Mouse (Mus musculus) kidney, adult 9 months (tissue): Measurements from ENCODE around the gene Gpr174.
"Not testable (repeated sequence)": the region's sequence is repeated elsewhere in the genome, so short reads cannot be mapped to it uniquely, and the experiment has no call there.

Source experiments
- DNase-seq: peaks from one replicate; pipeline ENCODE4 v3.0.0; 2022

The Gpr174 gene

DNA sequence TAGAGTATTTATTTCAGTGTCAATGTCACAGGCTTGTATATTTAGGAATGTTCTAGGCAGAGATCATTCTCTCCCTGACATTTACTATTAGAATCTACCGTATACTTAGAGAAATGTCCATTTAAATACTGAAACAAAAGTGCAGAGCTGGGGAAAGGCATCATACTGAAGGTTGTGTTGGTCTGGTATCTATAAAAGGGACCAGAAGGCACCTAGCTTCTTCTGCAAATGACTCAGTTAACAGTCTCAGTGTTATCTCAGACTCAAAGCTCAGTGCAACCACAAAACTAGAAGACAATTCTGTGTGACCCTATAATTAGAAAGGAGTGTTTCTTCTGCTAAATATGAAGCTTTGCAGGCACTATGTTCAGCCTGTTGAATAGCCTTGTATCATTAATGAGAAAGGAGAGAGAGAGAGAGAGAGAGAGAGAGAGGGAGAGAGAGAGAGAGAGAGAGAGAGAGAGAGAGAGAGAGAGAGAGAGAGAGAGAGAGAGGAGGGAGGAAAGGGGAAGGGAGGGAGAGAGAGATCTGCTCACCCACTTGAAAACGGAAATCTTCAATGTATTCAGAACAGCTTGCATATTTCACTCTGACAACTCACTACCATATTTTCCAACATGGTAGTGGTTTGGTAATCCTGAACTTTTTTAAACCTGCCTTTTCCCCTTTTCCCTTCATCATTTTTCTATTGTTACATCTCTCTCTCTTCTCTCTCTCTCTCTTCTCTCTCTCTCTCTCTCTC, at the start of gene Gpr174:
TSS of gene Gpr174 (plus strand) at position 393 of the 742 bp plus-strand sequence.
- DNase-seq: no peak

DNA sequence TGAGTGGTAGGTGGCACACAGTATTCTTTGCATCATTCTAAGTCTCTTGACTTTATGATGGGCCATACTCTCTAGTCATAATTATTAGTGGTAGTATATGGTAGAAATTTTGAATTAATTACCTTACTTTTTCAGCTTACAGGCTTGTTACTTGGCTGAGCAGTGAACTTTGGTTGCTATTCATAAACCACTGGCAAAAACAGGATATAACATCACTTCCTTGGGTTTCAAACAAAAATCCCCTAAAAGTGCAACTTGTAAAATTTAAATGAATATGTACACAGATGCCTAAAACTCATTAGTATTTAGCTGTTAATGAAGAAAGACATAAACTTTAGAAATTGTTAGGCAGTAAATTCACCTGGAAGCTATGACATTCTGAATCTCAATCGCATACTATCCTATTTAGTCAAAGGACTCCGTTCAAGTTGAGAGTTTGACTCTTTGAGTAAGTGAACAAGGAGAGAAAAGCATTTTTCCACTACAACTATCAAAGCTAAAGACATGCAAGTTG, 38.0 kb upstream of the Gpr174 start:
- DNase-seq: no peak

GRCm38 (mm10) chrX:107224846-107225245, 30.8 kb upstream of the Gpr174 start:
- no peak for DNase-seq

- DNase-seq: no peak
Measured at GRCm38 (mm10) chrX:107231214-107231613, 24.5 kb upstream of the Gpr174 start.

DNA sequence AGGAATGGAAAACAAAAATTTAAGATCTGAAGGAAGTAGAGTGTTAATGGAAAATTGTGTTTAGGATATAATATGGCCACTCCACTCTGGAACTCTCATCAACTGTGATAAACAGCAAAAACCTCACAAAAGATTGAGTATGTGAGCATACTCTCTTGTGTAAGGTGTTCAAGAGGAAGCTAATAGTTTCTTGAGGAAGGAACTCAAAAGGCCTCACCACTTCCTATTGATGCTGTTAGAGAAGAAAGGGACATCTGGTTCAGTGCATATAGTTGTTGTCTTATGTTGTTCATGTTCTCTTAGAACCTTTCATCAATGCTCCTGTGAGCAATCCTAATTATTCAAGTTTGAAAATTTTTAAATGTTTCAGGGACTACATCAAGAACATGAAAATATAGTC, 21.0 kb upstream of the Gpr174 start:
- no peak for DNase-seq

- DNase-seq: no peak
Measured at GRCm38 (mm10) chrX:107236461-107236860, 19.2 kb upstream of the Gpr174 start.

- no peak for DNase-seq
Measured at GRCm38 (mm10) chrX:107250390-107250789, 5.3 kb upstream of the Gpr174 start.

GRCm38 (mm10) chrX:107264619-107265018, 8.9 kb downstream of the Gpr174 start:
- no peak for DNase-seq

DNA sequence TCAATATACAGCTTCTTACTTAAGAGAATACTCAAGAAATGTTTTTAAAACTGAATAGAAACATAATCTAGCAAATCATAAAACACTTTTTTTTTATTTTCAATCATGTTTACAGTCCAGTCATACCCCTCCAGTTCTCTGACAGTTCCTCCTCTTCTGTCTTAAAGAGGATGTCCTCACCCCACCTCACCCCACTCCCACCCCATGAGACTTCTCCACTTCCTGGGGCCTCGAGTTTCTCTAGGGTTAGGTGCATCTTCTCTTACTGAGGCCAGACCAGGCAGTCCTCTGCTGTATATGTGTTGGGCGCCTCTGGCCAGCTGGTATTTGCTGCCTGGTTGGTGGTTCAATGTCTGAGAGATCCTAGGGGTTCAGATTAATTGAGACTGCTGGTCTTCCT, 21.9 kb downstream of the Gpr174 start:
- no peak for DNase-seq

DNA sequence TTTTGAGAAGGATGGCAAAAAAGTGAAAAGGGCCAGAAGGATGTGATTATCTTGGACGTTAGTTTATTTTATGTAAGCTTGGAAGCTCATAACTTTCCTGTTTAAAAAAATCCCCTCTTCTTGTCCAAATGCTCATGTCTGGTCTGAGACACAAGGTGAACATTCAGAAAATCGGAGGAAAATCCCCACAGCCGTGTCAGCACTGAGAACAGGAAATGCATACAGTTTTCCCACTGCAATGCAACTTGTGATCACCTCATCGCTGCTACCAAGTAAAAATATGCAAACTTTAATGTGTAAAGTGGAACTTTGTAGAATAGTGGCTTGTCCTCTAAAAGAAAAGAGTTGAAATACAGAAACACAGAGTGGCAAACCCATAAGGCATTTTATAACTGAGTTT, 28.5 kb downstream of the Gpr174 start:
- DNase-seq: no peak

DNA sequence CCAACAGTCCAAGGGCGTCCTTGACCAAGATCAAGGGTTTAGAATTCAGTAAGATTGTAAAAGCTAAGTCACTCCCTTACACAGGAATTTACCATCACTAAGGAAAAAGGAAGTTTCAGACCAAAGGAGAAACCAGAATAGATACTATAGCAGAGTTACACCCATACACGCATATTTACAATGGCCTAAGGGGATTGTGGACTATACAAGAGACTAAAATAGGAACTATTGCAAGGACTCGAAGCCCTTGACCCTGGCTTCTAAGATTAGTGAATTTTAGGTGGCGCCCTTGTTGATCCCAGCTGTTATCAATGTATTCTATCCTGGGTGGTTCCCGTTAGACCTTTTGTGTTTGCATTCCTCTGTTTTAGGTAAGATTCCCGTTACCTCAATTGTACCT, 42.2 kb downstream of the Gpr174 start:
- not testable (repeated sequence) for DNase-seq

- DNase-seq: no peak
Measured at GRCm38 (mm10) chrX:107298761-107299160, 43.1 kb downstream of the Gpr174 start.

DNA sequence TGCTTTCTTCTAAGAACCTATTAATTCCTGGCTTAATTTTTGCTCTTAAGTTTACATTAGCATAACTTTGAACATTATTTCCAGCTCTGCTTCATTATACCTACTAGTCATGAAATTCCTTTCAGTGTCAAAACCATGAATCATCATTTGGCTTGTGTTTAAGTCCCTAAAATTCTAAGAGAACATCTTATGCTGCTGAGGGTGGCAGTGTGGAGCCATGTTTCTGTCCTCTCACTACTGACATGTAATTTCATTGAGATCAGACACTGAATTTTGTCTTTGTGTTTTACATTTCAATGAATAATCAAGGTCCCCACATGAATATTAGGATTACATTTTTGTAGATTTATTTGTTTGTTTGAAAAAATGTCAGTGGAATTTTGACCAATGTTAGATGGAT, 50.8 kb downstream of the Gpr174 start:
- no peak for DNase-seq

- DNase-seq: no peak
Measured at GRCm38 (mm10) chrX:107312533-107312932, 56.9 kb downstream of the Gpr174 start.

GRCm38 (mm10) chrX:107325697-107326381, 70.2 kb downstream of the Gpr174 start:
- no peak for DNase-seq

- DNase-seq: peak; percentile 6
Measured at GRCm38 (mm10) chrX:107329849-107330248, 74.2 kb downstream of the Gpr174 start.

DNA sequence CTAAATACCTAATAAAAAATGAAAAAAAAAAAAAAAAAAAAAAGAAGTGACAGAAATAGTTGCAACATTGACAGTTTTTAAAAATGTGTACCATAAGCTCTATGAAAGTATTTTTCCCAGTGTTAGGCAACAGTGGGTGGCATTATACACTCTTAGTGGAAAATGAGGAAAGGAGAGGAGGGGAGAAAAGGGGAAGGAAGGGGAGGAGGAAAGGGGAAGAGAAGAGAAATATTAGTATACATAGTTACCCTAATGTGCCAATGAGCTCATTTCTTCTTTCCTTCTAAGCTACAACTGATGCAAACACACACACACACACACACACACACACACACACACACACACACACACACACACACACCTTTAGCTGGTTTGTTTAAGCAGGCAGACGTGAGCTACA, 80.9 kb downstream of the Gpr174 start:
- DNase-seq: no peak

DNA sequence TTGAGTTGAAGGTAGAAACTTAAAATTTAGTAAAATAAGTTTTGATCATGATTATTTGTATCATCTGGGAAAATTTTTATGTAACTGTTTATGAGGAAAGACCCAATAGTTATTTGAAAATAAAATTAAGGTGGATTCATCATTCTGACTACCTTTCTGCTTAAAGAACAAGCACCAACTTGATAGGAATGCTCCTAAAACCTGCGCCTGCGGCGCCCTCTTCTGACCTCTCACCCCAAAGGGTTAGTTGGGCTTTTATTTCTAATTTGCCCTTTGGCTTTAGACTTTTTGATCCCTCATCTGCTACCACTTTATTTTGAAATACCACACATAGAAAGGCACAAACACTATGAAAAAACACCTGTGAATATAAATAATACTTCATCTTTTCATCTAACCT, 86.3 kb downstream of the Gpr174 start:
- DNase-seq: peak; percentile 0
